Mouse (Mus musculus) CD4-positive naive resting alpha-beta T cell, adult 57 days (primary cell): ENCODE data around the gene Lcat. TPM values are rescaled to one million over a fixed set of nuclear protein-coding genes. Genes with fewer than 3 reads are reported as not detected.

Source experiments
- total RNA-seq: library from RNA; stranded (reverse); gene quantifications from one replicate; pipeline ENCODE4 v1.2.4, GENCODE M21; 2023

Gene Lcat
- not detected for total RNA-seq

GRCm38 (mm10) chr8:105943321-105943739 lies at the start of gene Lcat:
Gene Lcat (minus strand): TSS chr8:105943382.

GRCm38 (mm10) chr8:105990856-105991387 lies 47.7 kb upstream of the Lcat start, which contains the start of gene Dus2:
Gene Dus2 (plus strand): TSS chr8:105991337.

DNA sequence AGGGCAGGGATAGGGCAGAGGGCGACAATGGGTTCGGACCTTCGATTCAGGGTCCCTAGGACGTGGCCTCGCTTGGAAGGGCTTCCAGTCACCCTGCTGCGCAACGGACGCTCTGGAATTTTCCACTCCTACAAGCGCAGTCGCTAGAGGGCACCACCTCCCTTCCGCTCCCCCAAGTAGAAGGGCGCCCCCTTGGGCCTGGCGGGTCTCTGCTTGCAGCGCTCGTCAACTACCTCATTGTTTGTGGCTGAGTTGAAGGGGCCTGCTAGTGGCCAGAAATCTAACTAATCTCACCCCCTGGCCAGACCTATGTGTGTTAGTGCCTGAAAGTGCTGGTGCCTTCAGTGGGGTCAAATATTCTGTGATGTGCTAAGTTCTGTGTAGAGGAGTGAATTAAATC lies 36.1 kb upstream of the Lcat start, which contains the start of gene Dpep3:
Dpep3 (minus strand) TSS at position 105 of the 400 bp plus-strand sequence.

GRCm38 (mm10) chr8:105965905-105966341 lies 22.7 kb upstream of the Lcat start, which contains the start of gene Slc12a4:
Gene Slc12a4 (minus strand): TSS chr8:105966097.

DNA sequence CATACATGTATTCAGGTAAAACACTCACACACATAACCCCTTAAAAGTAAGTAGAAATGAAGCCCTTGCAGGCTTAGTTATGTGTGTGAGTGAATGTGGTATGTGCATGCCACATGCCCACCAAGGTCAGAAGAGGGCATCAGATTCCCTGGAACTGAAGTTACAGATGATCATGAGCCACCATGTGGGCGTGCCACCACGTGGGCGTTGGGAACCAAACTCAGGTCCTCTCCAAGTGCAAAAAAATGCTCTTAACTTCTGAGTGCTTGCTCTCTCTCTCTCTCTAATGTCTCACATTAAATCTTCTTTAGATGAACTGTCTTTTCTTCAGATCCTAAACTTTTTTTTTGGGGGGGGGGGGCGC lies 4.9 kb downstream of the Lcat start, which contains the start of gene Psmb10:
Psmb10 (minus strand) TSS at position 139 of the 364 bp plus-strand sequence.

DNA sequence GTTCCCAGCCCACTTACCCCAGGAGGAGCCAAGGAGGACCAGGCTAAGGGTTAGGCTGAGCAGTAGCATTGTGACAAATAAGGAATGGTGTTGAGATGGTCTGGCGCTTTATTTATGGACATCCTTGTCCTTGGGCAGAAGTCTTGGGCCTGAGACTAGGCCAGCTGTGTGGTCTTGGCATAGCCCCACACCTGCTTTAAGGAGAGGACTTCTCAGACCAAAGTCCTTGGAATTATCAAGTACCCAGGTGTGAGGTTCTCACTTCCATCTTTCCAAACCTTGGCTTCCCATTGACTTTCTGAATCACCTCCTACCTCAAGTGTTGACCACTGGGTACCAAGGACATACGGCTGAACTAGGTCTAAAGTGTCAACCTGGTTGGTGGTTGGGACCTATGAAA lies 9.4 kb downstream of the Lcat start, which contains the start of gene Ctrl:
Ctrl (minus strand) TSS at position 101 of the 400 bp plus-strand sequence.

GRCm38 (mm10) chr8:105900180-105900940 lies 42.8 kb downstream of the Lcat start, which contains the start of gene Pskh1:
Gene Pskh1 (plus strand): TSS chr8:105900441.

GRCm38 (mm10) chr8:105893339-105893738 lies 49.8 kb downstream of the Lcat start, which contains the start of gene Nrn1l:
Gene Nrn1l (plus strand): TSS chr8:105893567.

Other genes starting within 250 kb of the Lcat start
- 50.7 TPM for gene Acd, start 242.3 kb downstream of the Lcat start, total RNA-seq
- gene Pard6a, start 242.2 kb downstream of the Lcat start, total RNA-seq: 13.1 TPM
- gene 4933405L10Rik, start 235.7 kb downstream of the Lcat start, total RNA-seq: not detected
- gene Enkd1, start 235.2 kb downstream of the Lcat start, total RNA-seq: 2.6 TPM
- 10.1 TPM for gene Gfod2, start 184.7 kb downstream of the Lcat start, total RNA-seq
- 103 TPM for gene Ranbp10, start 116.0 kb downstream of the Lcat start, total RNA-seq
- not detected for gene Tsnaxip1, start 115.7 kb downstream of the Lcat start, total RNA-seq
- gene Cenpt, start 90.1 kb downstream of the Lcat start, total RNA-seq: 25.1 TPM
- gene Thap11, start 88.2 kb downstream of the Lcat start, total RNA-seq: 23.1 TPM
- 36.5 TPM for gene Nutf2, start 82.8 kb downstream of the Lcat start, total RNA-seq
- gene Edc4, start 62.5 kb downstream of the Lcat start, total RNA-seq: 84.2 TPM
- gene Nrn1l, start 49.8 kb downstream of the Lcat start, total RNA-seq: not detected
- 20.7 TPM for gene Pskh1, start 42.9 kb downstream of the Lcat start, total RNA-seq
- 3.0 TPM for gene Ctrl, start 9.5 kb downstream of the Lcat start, total RNA-seq
- 130 TPM for gene Psmb10, start 4.9 kb downstream of the Lcat start, total RNA-seq
- gene Slc12a4, start 22.7 kb upstream of the Lcat start, total RNA-seq: 14.6 TPM
- gene Dpep3, start 36.0 kb upstream of the Lcat start, total RNA-seq: not detected
- gene Dus2, start 48.0 kb upstream of the Lcat start, total RNA-seq: 10.1 TPM
- gene Dpep2nb, start 62.6 kb upstream of the Lcat start, total RNA-seq: not detected
- gene Ddx28, start 68.5 kb upstream of the Lcat start, total RNA-seq: 5.2 TPM
- gene Nfatc3, start 115.5 kb upstream of the Lcat start, total RNA-seq: 198 TPM
- 1.0 TPM for gene Esrp2, start 193.6 kb upstream of the Lcat start, total RNA-seq
- 6.0 TPM for gene Pla2g15, start 207.0 kb upstream of the Lcat start, total RNA-seq
- 49.9 TPM for gene Slc7a6, start 225.5 kb upstream of the Lcat start, total RNA-seq